8 mouse cellular contexts compared by ENCODE assay signal in genomic region chr1:86472197-86472952, GRCm38 (mm10). TPM values are rescaled to one million over a fixed set of nuclear protein-coding genes. Genes with fewer than 3 reads are reported as not detected.
DNase-seq lines count a peak whose midpoint lies in the region; ATAC-seq and TF ChIP-seq lines count a peak whose summit lies in the region.

No protein-coding gene starts in this region.

- H3K9ac ChIP-seq in hindbrain, embryonic 15.5 days = no peak overlapping the region
- H3K9ac ChIP-seq in liver, embryonic 11.5 days (ENCODE audit: low read depth, low read length) = peak overlapping the region; percentile 52
- peak overlapping the region; percentile 48 for H3K9ac ChIP-seq in midbrain, postnatal 0 days (replicated peaks; ENCODE audit: low read length, poor library complexity, severe bottlenecking)

- 26% methylated on average over 31 of the region's 31 CpGs for WGBS in hindbrain, embryonic 15.5 days
- WGBS in liver, embryonic 11.5 days = 13% methylated on average over 31 of the region's 31 CpGs
- WGBS in midbrain, postnatal 0 days = 18% methylated on average over 31 of the region's 31 CpGs

- H3K4me3 ChIP-seq in layer of hippocampus, adult 2 months = peak overlapping the region; percentile 12
- H3K4me3 ChIP-seq in hindbrain, embryonic 15.5 days = peak overlapping the region; percentile 9; the same call in 1 of the 2 replicates
- H3K4me3 ChIP-seq in liver, embryonic 11.5 days (ENCODE audit: low read depth, low read length) = peak overlapping the region; percentile 36
- 0 out of 2 replicates have a peak overlapping the region, but pooled peaks have one; percentile 5 for H3K4me3 ChIP-seq in midbrain, postnatal 0 days (ENCODE audit: low read depth, low read length)

- DNase-seq in layer of hippocampus, adult 2 months (ENCODE audit: low spot score in 2 of 2) = peak in 1 of 2 experiments; percentile 28
- DNase-seq in layer of hippocampus, adult 11-12 months (ENCODE audit: low spot score) = no peak
- peak; percentile 63 to 74 for DNase-seq in cerebellum, postnatal 14 days
- peak; percentile 75 for DNase-seq in gastrocnemius, postnatal 10 days
- peak; percentile 76 for DNase-seq in liver, embryonic 11.5 days (ENCODE audit: low spot score)
- DNase-seq in midbrain, postnatal 0 days (ENCODE audit: low spot score) = no peak
- DNase-seq in testis, postnatal 14 days (ENCODE audit: low spot score) = peak; percentile 77

- no peaks in the 10 kb centered on the region for H3K27me3 ChIP-seq in hindbrain, embryonic 15.5 days
- H3K27me3 ChIP-seq in liver, embryonic 11.5 days (replicated peaks; ENCODE audit: control insufficient read depth, insufficient read depth, low read length) = no peaks in the 10 kb centered on the region
- H3K27me3 ChIP-seq in midbrain, postnatal 0 days (ENCODE audit: insufficient read depth, low read length) = no peaks in the 10 kb centered on the region

- ATAC-seq in hindbrain, embryonic 15.5 days (ENCODE audit: low FRiP score, low read depth) = peak; percentile 39; the same call in 1 of the 2 replicates
- ATAC-seq in liver, embryonic 11.5 days (replicated peaks; ENCODE audit: low FRiP score) = peak; percentile 73
- ATAC-seq in midbrain, postnatal 0 days (ENCODE audit: low FRiP score) = no peak

- H3K4me1 ChIP-seq in hindbrain, embryonic 15.5 days (replicated peaks) = peaks cover 11% of the 10 kb centered on the region
- peaks cover 26% of the 10 kb centered on the region for H3K4me1 ChIP-seq in liver, embryonic 11.5 days (replicated peaks; ENCODE audit: control insufficient read depth, insufficient read depth, low read length)
- peaks cover 6% of the 10 kb centered on the region for H3K4me1 ChIP-seq in midbrain, postnatal 0 days (ENCODE audit: insufficient read depth, low read length)

- H3K36me3 ChIP-seq in hindbrain, embryonic 15.5 days = no peaks in the 10 kb centered on the region
- no peaks in the 10 kb centered on the region for H3K36me3 ChIP-seq in liver, embryonic 11.5 days (ENCODE audit: control insufficient read depth, insufficient read depth, low read length)
- H3K36me3 ChIP-seq in midbrain, postnatal 0 days (ENCODE audit: insufficient read depth, low read length) = no peaks in the 10 kb centered on the region

- no peaks in the 10 kb centered on the region for H3K9me3 ChIP-seq in hindbrain, embryonic 15.5 days
- H3K9me3 ChIP-seq in liver, embryonic 11.5 days (ENCODE audit: control insufficient read depth, low read length) = no peaks in the 10 kb centered on the region
- no peaks in the 10 kb centered on the region for H3K9me3 ChIP-seq in midbrain, postnatal 0 days (ENCODE audit: low read length)

- peak overlapping the region; percentile 81 for H3K27ac ChIP-seq in layer of hippocampus, adult 2 months
- H3K27ac ChIP-seq in hindbrain, embryonic 15.5 days (replicated peaks) = peak overlapping the region; percentile 43; the same call in 1 of the 2 replicates
- peak overlapping the region; percentile 52 for H3K27ac ChIP-seq in liver, embryonic 11.5 days (ENCODE audit: low read depth, low read length)
- peak overlapping the region; percentile 57 for H3K27ac ChIP-seq in midbrain, postnatal 0 days (ENCODE audit: low read depth, low read length)

- TF ChIP-seq CTCF in layer of hippocampus, adult 2 months (conservative IDR thresholded peaks at IDR 0.05) = no peak
- no peak for TF ChIP-seq CTCF in midbrain, postnatal 0 days (IDR thresholded peaks at IDR 0.05)

- peak overlapping the region; percentile 43 for H3K4me2 ChIP-seq in hindbrain, embryonic 15.5 days
- peak overlapping the region; percentile 82 for H3K4me2 ChIP-seq in liver, embryonic 11.5 days
- peak overlapping the region; percentile 49 for H3K4me2 ChIP-seq in midbrain, postnatal 0 days (ENCODE audit: low read depth, low read length, poor library complexity, severe bottlenecking)

RNA-seq across cellular contexts. Expression of gene Tex44, which starts 46.2 kb away (rescaled TPM):
- total RNA-seq in layer of hippocampus, adult 2 months (2021) = not detected
- not detected for total RNA-seq in gastrocnemius, postnatal 10 days (2021)
- not detected in 2 replicates for polyA plus RNA-seq in hindbrain, embryonic 15.5 days (2015; fragmentation: Nextera tagmentation; extraction: Ambion mirVana)
- not detected in 2 replicates for polyA plus RNA-seq in liver, embryonic 11.5 days (2014; fragmentation: Nextera tagmentation; extraction: Ambion mirVana)
- 0.14 TPM in 1 of 2 replicates, not detected in the other for total RNA-seq in midbrain, postnatal 0 days (2014; rRNA removed)
- not detected in 2 replicates for polyA plus RNA-seq in midbrain, postnatal 0 days (2015; fragmentation: Nextera tagmentation; extraction: Ambion mirVana)

RNA-seq across cellular contexts. Expression of gene Nmur1, which starts 46.3 kb away (rescaled TPM):
- not detected for total RNA-seq in layer of hippocampus, adult 2 months (2021)
- not detected for total RNA-seq in gastrocnemius, postnatal 10 days (2021)
- 0.19 and 0.25 TPM in 2 replicates for polyA plus RNA-seq in hindbrain, embryonic 15.5 days (2015; fragmentation: Nextera tagmentation; extraction: Ambion mirVana)
- not detected in 2 replicates for polyA plus RNA-seq in liver, embryonic 11.5 days (2014; fragmentation: Nextera tagmentation; extraction: Ambion mirVana)
- not detected in 2 replicates for total RNA-seq in midbrain, postnatal 0 days (2014; rRNA removed)
- polyA plus RNA-seq in midbrain, postnatal 0 days (2015; fragmentation: Nextera tagmentation; extraction: Ambion mirVana) = 0.27 and 0.33 TPM in 2 replicates

RNA-seq across cellular contexts. Expression of gene Ptma, which starts 54.2 kb away (rescaled TPM):
- total RNA-seq in layer of hippocampus, adult 2 months (2021) = 100 to 1,000 TPM; 478 to 491 TPM
- total RNA-seq in gastrocnemius, postnatal 10 days (2021) = 100 to 1,000 TPM; 358 to 428 TPM
- polyA plus RNA-seq in hindbrain, embryonic 15.5 days (2015; fragmentation: Nextera tagmentation; extraction: Ambion mirVana) = 1,392 and 1,427 TPM in 2 replicates
- polyA plus RNA-seq in liver, embryonic 11.5 days (2014; fragmentation: Nextera tagmentation; extraction: Ambion mirVana) = 2,666 and 2,805 TPM in 2 replicates
- total RNA-seq in midbrain, postnatal 0 days (2014; rRNA removed) = 947 and 1,050 TPM in 2 replicates
- 1,199 and 1,354 TPM in 2 replicates for polyA plus RNA-seq in midbrain, postnatal 0 days (2015; fragmentation: Nextera tagmentation; extraction: Ambion mirVana)

Comparison
In these comparisons a context has a peak if more than half of its experiments do, and no peak if none do; other contexts are left out.
1. DNase-seq: peak in cerebellum, postnatal 14 days (2 of 2), gastrocnemius, postnatal 10 days (single experiment), liver, embryonic 11.5 days (single experiment) and testis, postnatal 14 days (single experiment); none in layer of hippocampus, adult 11-12 months (single experiment) and midbrain, postnatal 0 days (single experiment).
2. Peak in every context shown above with its lines, with median percentiles within 50 percentile points of each other: H3K27ac ChIP-seq, H3K4me3 ChIP-seq and H3K4me2 ChIP-seq.